Mouse (Mus musculus) limb, embryonic 14.5 days (tissue): Measurements from ENCODE around the gene Fgf11. TPM values are rescaled to one million over a fixed set of nuclear protein-coding genes. Genes with fewer than 3 reads are reported as not detected.

Experiments
- ATAC-seq: fragments of 200-750 bp; cut with Nextera tagmentation; 2 replicates; pipeline ENCODE4 v1.8.0; 2017; ENCODE audit warnings: low read depth, moderate number of reproducible peaks, moderate TSS enrichment; ENCODE audit not compliant: low FRiP score
- DNase-seq: peaks from one replicate; pipeline ENCODE4 v3.0.0-alpha.2; 2015; ENCODE audit warnings: low spot score
- H3K27ac ChIP-seq: fragments of 300-500 bp; sonication (generic); replicated peaks from 2 replicates; pipeline ENCODE4 v1.5.1; 2014; ENCODE audit warnings: low read depth, mild to moderate bottlenecking, low read length, moderate library complexity, mixed read lengths
- H3K27me3 ChIP-seq: fragments of 300-500 bp; sonication (generic); 2 replicates; pipeline ENCODE4 v1.6.1; 2014; ENCODE audit warnings: low read length, mixed read lengths; ENCODE audit not compliant: control insufficient read depth, insufficient read depth
- H3K36me3 ChIP-seq: fragments of 300-500 bp; sonication (generic); 2 replicates; pipeline ENCODE4 v1.6.1; 2014; ENCODE audit warnings: mild to moderate bottlenecking, low read length, moderate library complexity, mixed read lengths; ENCODE audit not compliant: control insufficient read depth, insufficient read depth
- H3K4me1 ChIP-seq: fragments of 300-500 bp; sonication (generic); 2 replicates; pipeline ENCODE4 v1.6.1; 2014; ENCODE audit warnings: antibody characterized with exemption, low read length, mixed read lengths; ENCODE audit not compliant: control insufficient read depth, insufficient read depth
- H3K4me2 ChIP-seq: fragments of 300-500 bp; sonication (generic); replicated peaks from 2 replicates; pipeline ENCODE4 v1.6.1; 2014; ENCODE audit warnings: low read depth, mild to moderate bottlenecking, low read length, moderate library complexity; ENCODE audit not compliant: severe bottlenecking
- H3K4me3 ChIP-seq: fragments of 300-500 bp; sonication (generic); replicated peaks from 2 replicates; pipeline ENCODE4 v1.5.1; 2014; ENCODE audit warnings: low read length
- H3K9ac ChIP-seq: fragments of 300-500 bp; sonication (generic); 2 replicates; pipeline ENCODE4 v1.6.1; 2014; ENCODE audit warnings: mild to moderate bottlenecking, low read depth, low read length, moderate library complexity; ENCODE audit not compliant: severe bottlenecking
- H3K9me3 ChIP-seq: fragments of 300-500 bp; sonication (generic); 2 replicates; pipeline ENCODE4 v1.6.1; 2016; ENCODE audit warnings: low read length; ENCODE audit not compliant: control insufficient read depth
- POLR2A ChIP-seq: fragments of 200-500 bp; IDR thresholded peaks from 2 replicates; pipeline ENCODE4 v1.8.0; 2012; ENCODE audit warnings: inconsistent platforms, mild to moderate bottlenecking, moderate library complexity, borderline replicate concordance; ENCODE audit not compliant: insufficient read depth, insufficient read length; ENCODE audit errors: extremely low read depth
- WGBS: fragments of 180-500 bp; shearing (Covaris S2); extraction: QIAGEN DNeasy Blood & Tissue Kit; methylation state at CpG from one replicate; pipeline ENCODE4 v1.1.7; 2014; 5-methylcytosine and 5-hydroxymethylcytosine counted together
- polyA plus RNA-seq, 2 experiments: library from polyadenylated mRNA; depleted of rRNA in 1 of 2; stranded (reverse) in 1 of 2; unstranded in 1 of 2; fragments of >200 nt; fragmentation: Nextera tagmentation in 1 of 2; extraction: Ambion mirVana in 1 of 2; gene quantifications; 2 replicates each; pipeline versions ENCODE4 v1.2.1 to v1.2.3; 2012 to 2014

Fgf11 gene
- polyA plus RNA-seq, 2 experiments = 2.2 to 17.2 TPM

DNA sequence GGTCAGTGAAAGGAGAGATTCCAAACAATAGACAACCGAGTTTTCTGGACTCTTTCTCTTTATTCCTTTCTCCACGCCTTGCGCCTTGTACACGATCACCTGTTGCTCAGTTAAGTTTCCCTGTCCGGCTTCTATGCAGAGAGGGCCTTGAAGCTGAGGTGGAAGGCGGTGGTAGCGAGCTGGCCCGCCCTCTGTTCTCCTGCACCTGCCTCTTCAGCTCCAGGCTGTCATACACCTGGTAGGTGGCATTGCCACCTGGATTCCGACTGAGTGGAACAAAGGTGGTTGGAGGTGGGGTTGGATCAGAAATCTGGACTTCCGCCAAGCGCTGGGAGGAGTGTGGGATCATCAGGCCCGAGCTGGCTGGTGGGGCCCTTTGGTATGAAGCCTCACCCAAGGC is 14.9 kb upstream of the Fgf11 start:
- no peak overlapping the region for H3K27ac ChIP-seq
- no peak for ATAC-seq
- H3K36me3 ChIP-seq = no peaks in the 10 kb centered on the region

DNA sequence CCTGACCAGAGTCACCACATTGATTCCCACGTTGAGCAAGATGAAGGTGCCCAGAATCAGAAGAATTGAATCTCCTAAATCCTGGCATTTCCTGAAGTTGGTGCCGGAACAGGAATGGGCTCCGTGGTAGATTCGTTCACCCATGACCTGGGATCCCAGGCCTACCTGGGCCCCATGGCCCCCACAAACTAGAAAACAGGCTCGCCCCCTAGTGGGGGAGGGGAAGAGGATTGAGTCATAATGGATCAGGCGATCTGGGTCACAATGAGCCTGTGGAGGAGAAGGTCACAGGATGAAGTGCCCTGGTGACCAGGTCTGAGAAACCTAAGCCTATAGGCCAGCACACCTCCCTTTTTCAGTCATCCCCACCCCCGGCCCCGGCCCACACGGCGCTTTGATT is 13.5 kb upstream of the Fgf11 start, which contains the start of gene Gm39566:
Gene Gm39566 (minus strand): TSS at position 144 of the 400 bp plus-strand sequence.
- no peaks in the 10 kb centered on the region for H3K36me3 ChIP-seq
- no peak within 1 kb of the TSS for H3K4me2 ChIP-seq
- 64% methylated on average over 10 of the region's 10 CpGs for WGBS
- ATAC-seq = no peak
- no peak within 1 kb of the TSS for H3K9ac ChIP-seq
- H3K4me1 ChIP-seq = no peaks in the 10 kb centered on the region
- no peak for DNase-seq
- H3K9me3 ChIP-seq = 0 out of 2 replicates have a peak, but pooled peaks cover 8% of the 10 kb centered on the region
- TF ChIP-seq POLR2A = no peak
- no peak within 1 kb of the TSS for H3K4me3 ChIP-seq
- H3K27me3 ChIP-seq = no peaks in the 10 kb centered on the region
- H3K27ac ChIP-seq = no peak within 1 kb of the TSS

More for the DNA sequence above, 14.9 kb upstream of the Fgf11 start:
- H3K9me3 ChIP-seq = 0 out of 2 replicates have a peak, but pooled peaks cover 8% of the 10 kb centered on the region
- H3K9ac ChIP-seq = no peak overlapping the region
- no peak overlapping the region for H3K4me3 ChIP-seq
- 91% methylated on average over 12 of the region's 12 CpGs for WGBS
- no peak for DNase-seq
- no peak overlapping the region for H3K4me2 ChIP-seq
- H3K27me3 ChIP-seq = no peaks in the 10 kb centered on the region
- H3K4me1 ChIP-seq = no peaks in the 10 kb centered on the region
- no peak for TF ChIP-seq POLR2A

DNA sequence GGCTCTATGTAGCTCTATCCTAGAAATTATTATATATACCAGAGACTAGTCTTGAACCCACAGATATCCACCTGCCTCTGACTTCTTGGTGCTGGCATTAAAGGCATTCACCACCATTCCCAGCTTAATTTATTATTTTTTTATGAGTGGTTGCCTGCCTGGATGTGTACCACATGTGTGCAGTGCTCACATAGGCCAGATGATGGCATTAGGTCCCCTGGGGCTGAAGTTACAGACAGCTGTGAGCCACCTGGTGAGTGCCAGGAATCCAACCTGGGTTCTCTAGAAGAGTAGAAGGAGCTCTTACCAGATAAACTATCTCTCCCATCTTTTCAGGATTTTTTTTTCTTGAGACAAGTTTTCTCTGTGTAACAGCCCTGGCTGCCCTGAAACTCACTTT is 8.6 kb upstream of the Fgf11 start:
- Histone ChIP-seq H3K9me3 (no peaks in the 10 kb centered on the region), H3K4me2 (no peak overlapping the region), H3K4me1 (peaks cover under 1% of the 10 kb centered on the region; the same call in 1 of the 2 replicates), H3K27ac (no peak overlapping the region), H3K36me3 (no peaks in the 10 kb centered on the region), H3K27me3 (peaks cover 11% of the 10 kb centered on the region), H3K4me3 (no peak overlapping the region), H3K9ac (no peak overlapping the region)
- no peak for TF ChIP-seq POLR2A
- ATAC-seq (no peak), DNase-seq (no peak)

DNA sequence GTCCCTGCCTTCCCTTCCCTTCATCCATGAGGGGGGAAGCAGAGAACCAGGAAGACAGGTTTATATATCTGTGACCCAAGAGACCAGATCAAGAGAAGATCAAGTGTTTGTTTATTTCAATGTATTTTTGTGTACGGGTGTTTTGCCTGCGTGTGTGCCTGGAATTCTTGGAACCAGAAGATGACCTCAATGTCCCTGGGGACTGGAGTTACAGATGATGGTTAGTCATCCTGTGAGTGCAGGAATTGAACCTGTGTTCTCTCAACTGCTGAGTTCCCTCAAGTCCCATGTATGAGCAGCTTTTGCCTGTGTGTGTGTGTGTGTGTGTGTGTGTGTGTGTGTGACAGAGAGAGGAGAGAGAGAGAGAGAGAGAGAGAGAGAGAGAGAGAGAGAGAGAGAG is 6.0 kb upstream of the Fgf11 start:
- no peak for TF ChIP-seq POLR2A

DNA sequence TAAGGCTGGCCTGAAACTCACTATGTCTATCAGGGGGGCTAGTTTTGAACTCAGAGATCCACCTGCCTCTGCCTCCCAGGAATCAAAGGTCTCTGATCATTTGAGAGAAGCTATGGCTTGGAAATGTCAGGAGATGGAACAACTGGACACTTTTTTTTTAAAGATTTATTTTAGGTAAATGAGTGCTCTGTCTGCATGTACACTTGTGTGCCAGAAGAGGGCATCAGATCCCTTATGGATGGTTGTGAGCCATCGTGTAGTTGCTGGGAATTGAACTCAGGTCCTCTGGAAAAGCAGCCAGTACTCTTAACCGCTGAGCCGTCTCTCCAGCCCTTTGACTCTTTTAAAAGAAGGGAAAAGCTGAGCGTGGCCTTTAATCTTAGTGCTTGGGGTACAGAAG is 4.7 kb upstream of the Fgf11 start:
- peaks cover 47% of the 10 kb centered on the region for H3K27me3 ChIP-seq
- ATAC-seq (no peak), DNase-seq (no peak)
- WGBS = 76% methylated on average over 4 of the region's 4 CpGs
- no peak overlapping the region for H3K4me2 ChIP-seq
- H3K9me3 ChIP-seq = no peaks in the 10 kb centered on the region
- H3K27ac ChIP-seq = no peak overlapping the region
- H3K4me1 ChIP-seq = peaks cover 37% of the 10 kb centered on the region
- H3K9ac ChIP-seq = no peak overlapping the region
- no peak for TF ChIP-seq POLR2A
- H3K4me3 ChIP-seq = no peak overlapping the region
- no peaks in the 10 kb centered on the region for H3K36me3 ChIP-seq

More for the DNA sequence above, 6.0 kb upstream of the Fgf11 start:
- H3K36me3 ChIP-seq = no peaks in the 10 kb centered on the region
- ATAC-seq (no peak), DNase-seq (no peak)
- no peak overlapping the region for H3K4me3 ChIP-seq
- H3K4me2 ChIP-seq = no peak overlapping the region
- H3K27me3 ChIP-seq = peaks cover 36% of the 10 kb centered on the region
- WGBS = 83% methylated on average over 2 of the region's 2 CpGs
- peaks cover 25% of the 10 kb centered on the region for H3K4me1 ChIP-seq
- H3K9me3 ChIP-seq = no peaks in the 10 kb centered on the region
- H3K9ac ChIP-seq = no peak overlapping the region
- no peak overlapping the region for H3K27ac ChIP-seq
